Mouse (Mus musculus) WW6 (cell line): ENCODE measurements at regions not wholly inside any gene's neighbourhood (a gene's known extent, or its start where the extent isn't known, plus 50 kb on each side); places are given as distances from the start of the nearest gene placed in this dataset.

Source experiments
- DNase-seq: peaks from one replicate; pipeline ENCODE4 v3.0.0-alpha.2; 2013; ENCODE audit warnings: low read depth, low spot score

DNA sequence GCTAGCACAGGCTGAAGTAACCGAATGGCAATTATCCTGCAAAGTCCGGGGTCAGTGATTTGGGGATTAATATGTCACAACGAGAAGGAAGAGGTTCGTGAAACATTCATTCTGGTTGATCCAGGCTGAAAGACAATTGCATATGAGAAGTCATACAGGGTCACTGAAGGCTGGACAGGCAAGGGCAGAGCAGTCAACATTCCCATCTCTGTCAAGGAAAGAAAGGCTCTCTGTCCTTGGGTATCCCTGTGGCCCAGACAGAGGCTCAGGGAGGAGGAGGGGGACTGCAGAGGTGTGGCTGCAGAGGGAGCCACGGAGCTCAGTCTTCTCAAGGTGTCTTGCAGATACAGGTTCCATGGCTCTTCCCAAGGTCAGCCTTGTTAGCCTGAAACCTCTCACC, 68.4 kb upstream of the Irf2bp2 start:
- no peak for DNase-seq

GRCm38 (mm10) chr8:126661511-126662142, 67.8 kb upstream of the Irf2bp2 start:
- DNase-seq: no peak

- no peak for DNase-seq
These were observed 67.0 kb upstream of the Irf2bp2 start for GRCm38 (mm10) chr8:126660658-126661316.

- no peak for DNase-seq
These were observed 66.2 kb upstream of the Irf2bp2 start for GRCm38 (mm10) chr8:126659691-126660657.

GRCm38 (mm10) chr8:126657546-126657945, 63.8 kb upstream of the Irf2bp2 start:
- DNase-seq: no peak

GRCm38 (mm10) chr8:126656554-126657260, 62.9 kb upstream of the Irf2bp2 start:
- no peak for DNase-seq

DNA sequence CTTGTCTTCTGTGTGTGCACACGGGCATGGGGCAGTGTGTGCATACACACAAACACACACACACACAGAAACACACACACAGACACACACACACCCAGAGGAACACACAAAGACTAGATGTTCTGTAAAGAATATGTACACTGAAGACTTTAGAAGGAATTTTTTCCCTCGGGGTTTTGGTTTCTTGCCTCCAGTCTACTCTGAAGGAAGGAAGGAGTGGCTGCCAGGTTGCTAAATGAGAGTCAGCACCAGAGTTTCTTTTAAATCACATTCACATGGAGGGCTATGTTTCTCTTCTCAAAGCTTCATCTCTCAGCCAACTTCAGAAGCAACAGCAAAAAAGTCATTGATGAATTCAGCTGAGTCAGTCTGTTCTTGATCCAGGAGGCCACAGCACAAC, 61.8 kb upstream of the Irf2bp2 start:
- no peak for DNase-seq

- no peak for DNase-seq
These were observed 60.6 kb upstream of the Irf2bp2 start for GRCm38 (mm10) chr8:126654353-126654752.

- DNase-seq: no peak
These were observed 58.4 kb upstream of the Irf2bp2 start for GRCm38 (mm10) chr8:126652151-126652550.

DNA sequence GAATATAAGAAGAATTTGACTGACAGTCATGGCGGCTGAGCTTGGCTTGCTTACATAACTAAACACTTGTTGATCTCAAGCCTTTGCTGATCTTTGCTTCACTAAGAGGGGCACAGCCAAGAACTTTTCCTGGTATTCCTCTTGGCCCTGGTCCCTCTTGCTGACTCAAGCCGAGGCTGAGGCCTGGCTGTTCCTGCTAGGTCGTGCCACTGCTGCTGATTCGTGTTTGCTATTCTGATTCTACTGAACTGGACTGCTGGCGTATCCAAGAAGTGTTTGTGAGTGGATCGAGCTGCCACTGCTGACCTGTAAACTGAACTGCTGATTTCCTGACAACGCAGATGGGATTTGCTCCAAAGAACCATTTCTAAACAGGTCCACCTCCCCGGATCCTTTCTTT, 57.2 kb upstream of the Irf2bp2 start:
- no peak for DNase-seq

DNA sequence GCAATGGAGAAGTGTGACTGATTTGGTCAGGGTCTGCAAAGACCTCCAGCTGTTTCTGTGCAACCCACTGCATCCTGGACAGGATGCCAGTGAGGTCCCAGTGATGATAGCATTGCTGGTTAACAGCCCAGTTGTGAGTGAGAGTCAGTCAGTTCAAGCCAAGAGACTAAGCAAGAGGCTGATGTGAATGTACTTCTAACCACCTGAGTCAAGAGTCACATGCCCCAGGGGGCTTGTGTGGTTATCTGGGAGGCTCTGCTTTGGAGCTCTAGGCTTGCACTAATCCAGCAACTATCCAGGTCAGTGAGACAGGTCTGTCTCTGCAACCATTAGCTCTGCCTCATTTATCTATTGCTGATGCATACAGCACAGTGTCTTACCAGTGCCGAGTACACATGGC, 55.5 kb upstream of the Irf2bp2 start:
- DNase-seq: no peak

GRCm38 (mm10) chr8:126647350-126647749, 53.6 kb upstream of the Irf2bp2 start:
- DNase-seq: no peak

- no peak for DNase-seq
These were observed 53.0 kb upstream of the Irf2bp2 start for GRCm38 (mm10) chr8:126646604-126647311.

DNA sequence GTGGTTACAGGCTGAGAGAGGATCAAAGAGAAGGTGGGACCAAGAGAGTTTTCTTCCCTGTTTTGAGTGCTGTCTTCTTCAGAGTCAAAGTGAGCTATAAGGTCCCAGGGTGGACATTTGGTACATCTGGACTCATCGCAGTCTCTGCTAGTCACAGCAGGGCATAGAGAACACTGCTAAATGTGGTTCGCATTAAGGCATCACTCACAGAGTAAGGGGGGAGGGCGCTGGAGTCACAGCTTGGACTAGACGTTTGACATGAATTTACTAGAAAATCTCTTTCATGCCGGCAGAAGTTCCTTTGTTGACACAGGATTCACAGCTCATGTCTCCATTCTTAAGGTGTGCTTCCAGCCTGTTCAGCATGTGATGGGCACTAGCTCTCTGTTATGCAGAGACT, 50.4 kb upstream of the Irf2bp2 start:
- no peak for DNase-seq
